Mouse (Mus musculus): ENCODE measurements around the gene Tab1. TPM values are rescaled to one million over a fixed set of nuclear protein-coding genes. Genes with fewer than 3 reads are reported as not detected.

Gene Tab1
- polyA plus RNA-seq, 1 experiment from 2014 or later: 52.4 TPM

DNA sequence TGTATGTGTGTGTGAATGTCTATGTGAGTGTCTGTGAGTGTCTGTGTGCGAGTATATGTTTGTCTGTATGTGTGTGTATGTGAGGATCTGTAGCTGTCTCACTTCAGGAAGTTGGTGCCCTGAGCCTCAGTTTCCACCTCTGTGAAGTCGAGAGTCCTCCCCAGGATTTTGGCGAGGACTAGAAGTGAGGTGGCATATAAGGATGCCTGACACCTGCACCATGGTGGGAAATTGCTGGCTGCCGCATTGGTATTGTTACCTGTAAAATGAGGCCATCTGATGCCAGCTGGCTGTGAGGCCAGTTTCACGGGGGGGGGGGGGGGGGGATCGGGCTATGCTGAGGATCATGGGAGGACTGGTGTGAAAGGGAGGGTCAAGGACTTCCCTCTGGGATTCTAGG lies 42.8 kb downstream of the Tab1 start:
- H3K4me1 ChIP-seq: peaks cover 46% of the 10 kb centered on the region
- H3K4me3 ChIP-seq: no peak overlapping the region
- no peak for DNase-seq (ENCODE audit: low spot score)

GRCm38 (mm10) chr15:80181561-80181960 lies 48.6 kb downstream of the Tab1 start:
- Histone ChIP-seq H3K4me1 (no peaks in the 10 kb centered on the region), H3K27me3 (ENCODE audit: low read depth, poor library complexity, severe bottlenecking) (no peaks in the 10 kb centered on the region), H3K36me3 (peaks cover 21% of the 10 kb centered on the region), H3K9me3 (replicated peaks) (no peaks in the 10 kb centered on the region), H3K27ac (no peak overlapping the region), H3K4me3 (no peak overlapping the region)
- no peak for DNase-seq (ENCODE audit: low spot score)
- WGBS: 91% methylated on average over 7 of the region's 7 CpGs

More for the DNA sequence above, 42.8 kb downstream of the Tab1 start:
- Histone ChIP-seq H3K27me3 (ENCODE audit: low read depth, poor library complexity, severe bottlenecking) (peaks cover 14% of the 10 kb centered on the region), H3K27ac (no peak overlapping the region), H3K9me3 (replicated peaks) (no peaks in the 10 kb centered on the region), H3K36me3 (0 out of 2 replicates have a peak, but pooled peaks cover 2% of the 10 kb centered on the region)
- WGBS: 74% methylated on average over 5 of the region's 6 CpGs

- Histone ChIP-seq H3K9me3 (replicated peaks) (no peaks in the 10 kb centered on the region), H3K36me3 (peaks cover 21% of the 10 kb centered on the region), H3K4me3 (no peak overlapping the region), H3K27me3 (ENCODE audit: low read depth, poor library complexity, severe bottlenecking) (no peaks in the 10 kb centered on the region), H3K4me1 (no peaks in the 10 kb centered on the region), H3K27ac (no peak overlapping the region)
- DNase-seq (ENCODE audit: low spot score): no peak
- 95% methylated on average over 4 of the region's 4 CpGs for WGBS
Measured at GRCm38 (mm10) chr15:80182072-80182700, 49.3 kb downstream of the Tab1 start.

DNA sequence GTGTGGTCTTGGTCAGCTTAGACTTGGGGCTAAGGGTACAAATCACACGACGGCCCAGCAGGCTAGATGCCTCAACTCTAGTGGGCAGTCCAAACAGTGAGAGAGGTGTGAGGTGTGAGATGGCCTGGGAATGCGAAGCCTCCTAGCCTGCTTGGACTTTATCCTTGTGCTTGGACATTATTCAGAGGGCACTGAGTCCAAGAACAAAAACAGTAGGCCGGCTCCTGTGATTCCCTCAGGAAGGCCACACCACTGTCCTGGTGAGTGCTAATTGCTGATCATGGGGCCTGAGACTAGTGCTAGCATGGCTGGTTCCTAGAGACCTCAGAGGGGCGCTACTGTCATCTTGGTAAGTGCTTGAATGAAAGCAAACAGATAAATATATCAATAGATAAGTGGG lies 56.0 kb downstream of the Tab1 start:
- DNase-seq (ENCODE audit: low spot score): no peak
- Histone ChIP-seq H3K27me3 (ENCODE audit: low read depth, poor library complexity, severe bottlenecking) (no peaks in the 10 kb centered on the region), H3K9me3 (replicated peaks) (no peaks in the 10 kb centered on the region), H3K4me3 (no peak overlapping the region), H3K27ac (no peak overlapping the region), H3K4me1 (peaks cover 9% of the 10 kb centered on the region; the same call in 1 of the 2 replicates), H3K36me3 (no peaks in the 10 kb centered on the region)
- 83% methylated on average over 5 of the region's 5 CpGs for WGBS

DNA sequence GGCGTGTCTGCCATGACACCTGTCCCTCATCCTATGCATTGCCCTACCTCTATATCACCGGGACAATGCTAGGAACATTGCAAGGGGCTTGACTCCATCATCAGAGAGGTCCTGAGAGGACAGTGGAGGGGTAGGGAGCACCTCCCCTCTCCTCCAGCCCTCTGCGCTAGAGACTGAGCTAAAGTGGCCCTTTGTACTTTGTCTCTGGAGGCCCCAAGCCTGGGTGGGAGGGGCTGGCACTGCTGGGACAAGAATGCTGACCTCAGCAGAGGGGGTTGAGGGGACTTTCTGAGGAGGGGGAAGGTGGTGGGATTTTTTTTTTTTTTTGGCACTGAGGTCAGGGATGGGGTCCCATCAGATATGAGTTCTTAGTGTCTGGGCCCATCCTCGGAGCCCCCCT lies 57.1 kb downstream of the Tab1 start:
- Histone ChIP-seq H3K4me3 (no peak overlapping the region), H3K36me3 (no peaks in the 10 kb centered on the region), H3K27ac (no peak overlapping the region), H3K9me3 (replicated peaks) (no peaks in the 10 kb centered on the region), H3K4me1 (peaks cover 9% of the 10 kb centered on the region; the same call in 1 of the 2 replicates), H3K27me3 (ENCODE audit: low read depth, poor library complexity, severe bottlenecking) (no peaks in the 10 kb centered on the region)
- DNase-seq (ENCODE audit: low spot score): no peak
- WGBS: 84% methylated on average over 4 of the region's 4 CpGs

DNA sequence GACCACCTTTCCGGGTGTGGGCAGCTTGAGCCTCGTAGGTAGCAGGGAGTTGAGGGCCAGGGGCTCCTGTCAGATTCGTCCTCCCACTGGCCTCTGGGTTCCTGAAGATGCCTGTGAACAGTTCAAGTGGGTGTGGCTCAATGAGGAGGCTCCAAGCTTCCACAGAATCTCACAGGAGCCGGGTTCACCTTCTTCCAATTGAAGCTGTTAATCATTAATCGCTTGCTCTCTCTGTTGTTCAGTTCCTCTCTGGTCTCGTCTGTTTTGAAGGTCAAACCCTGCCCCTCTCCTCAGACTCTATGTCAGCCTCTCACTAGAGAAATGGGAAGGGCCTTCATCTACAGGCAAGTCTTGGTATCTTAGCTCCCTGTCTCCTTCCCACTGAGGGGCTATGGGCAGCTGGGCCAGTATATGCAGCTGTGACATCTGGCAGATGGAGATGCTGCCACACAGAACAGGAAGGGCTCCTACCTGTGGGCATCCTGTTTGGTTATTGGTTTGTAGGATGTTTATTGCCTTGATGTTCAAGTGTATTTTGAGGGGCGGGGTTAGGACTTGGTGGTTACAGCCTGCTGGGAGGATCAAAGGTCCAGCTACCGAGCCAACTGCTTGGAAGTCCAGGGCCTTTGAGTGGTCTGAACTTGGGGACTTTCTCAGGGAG lies 58.8 kb downstream of the Tab1 start:
- DNase-seq (ENCODE audit: low spot score): no peak
- no peak overlapping the region for H3K27ac ChIP-seq
- no peak overlapping the region for H3K4me3 ChIP-seq
- WGBS: 76% methylated on average over 8 of the region's 8 CpGs
- H3K27me3 ChIP-seq (ENCODE audit: low read depth, poor library complexity, severe bottlenecking): no peaks in the 10 kb centered on the region
- H3K9me3 ChIP-seq (replicated peaks): no peaks in the 10 kb centered on the region
- no peaks in the 10 kb centered on the region for H3K36me3 ChIP-seq
- H3K4me1 ChIP-seq: peaks cover 9% of the 10 kb centered on the region; the same call in 1 of the 2 replicates

DNA sequence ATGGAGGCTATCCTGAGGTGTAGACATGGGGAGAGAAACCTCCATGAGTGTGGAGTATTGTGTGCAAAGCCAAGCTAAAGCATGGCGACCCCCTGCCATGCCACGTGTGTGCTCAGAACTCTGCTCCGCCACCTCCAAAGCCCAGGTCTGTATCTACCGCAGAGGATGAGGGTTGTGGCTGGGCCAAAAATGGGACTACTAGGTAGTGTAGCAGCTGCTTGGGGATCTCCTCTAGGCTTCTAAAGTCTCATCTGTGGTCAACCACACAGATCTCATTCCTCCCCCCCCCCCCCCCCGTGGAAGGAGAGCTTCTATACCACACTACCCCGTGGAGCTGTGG lies 59.3 kb downstream of the Tab1 start:
- DNase-seq (ENCODE audit: low spot score): no peak
- Histone ChIP-seq H3K4me1 (peaks cover 9% of the 10 kb centered on the region; the same call in 1 of the 2 replicates), H3K27ac (no peak overlapping the region), H3K9me3 (replicated peaks) (no peaks in the 10 kb centered on the region), H3K36me3 (no peaks in the 10 kb centered on the region), H3K4me3 (no peak overlapping the region), H3K27me3 (ENCODE audit: low read depth, poor library complexity, severe bottlenecking) (no peaks in the 10 kb centered on the region)
- WGBS: 94% methylated on average over 6 of the region's 6 CpGs

DNA sequence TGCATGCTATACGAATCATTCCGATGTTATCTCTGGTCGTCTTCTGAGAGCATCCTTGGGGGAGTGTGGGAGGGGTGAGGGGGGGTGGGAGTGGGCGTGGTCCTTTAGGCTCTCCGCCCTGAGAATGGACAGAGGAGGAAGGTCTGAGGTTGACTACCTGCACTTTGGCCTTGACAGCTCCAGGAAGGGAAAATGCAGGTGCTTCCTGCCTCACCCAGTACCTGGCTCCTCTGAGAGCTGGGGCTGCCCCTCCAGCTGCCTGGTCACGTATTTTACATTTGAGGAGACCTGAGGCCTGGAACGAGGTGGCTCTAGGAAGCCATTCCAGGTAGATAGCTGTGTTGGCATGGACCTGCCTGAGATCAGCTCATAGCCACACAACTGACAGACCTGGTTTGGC lies 59.9 kb downstream of the Tab1 start:
- no peak overlapping the region for H3K27ac ChIP-seq
- H3K9me3 ChIP-seq (replicated peaks): no peaks in the 10 kb centered on the region
- no peaks in the 10 kb centered on the region for H3K36me3 ChIP-seq
- 89% methylated on average over 7 of the region's 7 CpGs for WGBS
- no peaks in the 10 kb centered on the region for H3K27me3 ChIP-seq (ENCODE audit: low read depth, poor library complexity, severe bottlenecking)
- H3K4me3 ChIP-seq: no peak overlapping the region
- H3K4me1 ChIP-seq: peaks cover 9% of the 10 kb centered on the region; the same call in 1 of the 2 replicates
- DNase-seq (ENCODE audit: low spot score): no peak

GRCm38 (mm10) chr15:80199556-80199955 lies 66.6 kb downstream of the Tab1 start:
- Histone ChIP-seq H3K9me3 (replicated peaks) (no peaks in the 10 kb centered on the region), H3K4me3 (no peak overlapping the region), H3K36me3 (no peaks in the 10 kb centered on the region), H3K4me1 (no peaks in the 10 kb centered on the region), H3K27ac (no peak overlapping the region), H3K27me3 (ENCODE audit: low read depth, poor library complexity, severe bottlenecking) (no peaks in the 10 kb centered on the region)
- WGBS: 95% methylated on average over 2 of the region's 2 CpGs
- no peak for DNase-seq (ENCODE audit: low spot score)

DNA sequence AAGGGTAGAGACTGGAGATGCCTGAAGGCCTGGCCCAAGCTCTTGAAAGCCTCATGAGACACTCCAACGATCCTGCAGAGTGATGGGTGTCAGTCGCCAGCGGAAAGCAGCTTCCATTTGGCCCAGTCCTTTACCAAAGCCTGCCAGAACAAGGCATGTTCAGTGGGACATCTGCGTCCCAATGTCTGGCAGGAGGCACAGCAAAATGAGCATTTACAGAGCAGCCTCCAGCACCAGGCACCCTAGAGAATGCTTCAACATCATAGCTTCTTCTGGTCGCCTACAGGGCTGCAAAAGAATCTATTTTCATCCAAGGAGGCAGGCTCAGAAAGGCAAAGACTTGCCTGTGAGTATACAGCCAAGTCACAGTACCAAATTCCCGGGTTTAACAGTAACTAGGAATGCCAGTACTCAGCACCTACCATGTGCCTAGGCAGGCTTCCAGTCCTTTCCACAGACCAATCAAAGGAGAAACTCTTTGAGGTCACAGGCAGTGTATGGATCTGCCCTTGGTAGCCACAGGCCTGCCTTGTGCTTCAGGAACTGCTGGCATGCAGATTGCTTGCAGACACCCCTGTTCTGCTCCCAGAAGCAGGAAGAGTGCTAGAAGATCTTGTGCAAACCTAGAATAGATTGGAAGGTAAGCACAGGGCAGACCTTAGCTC lies 69.3 kb downstream of the Tab1 start:
- H3K9me3 ChIP-seq (replicated peaks): no peaks in the 10 kb centered on the region
- no peak overlapping the region for H3K27ac ChIP-seq
- WGBS: 84% methylated on average over 6 of the region's 6 CpGs
- no peaks in the 10 kb centered on the region for H3K4me1 ChIP-seq
- H3K36me3 ChIP-seq: no peaks in the 10 kb centered on the region
- H3K27me3 ChIP-seq (ENCODE audit: low read depth, poor library complexity, severe bottlenecking): no peaks in the 10 kb centered on the region
- no peak overlapping the region for H3K4me3 ChIP-seq
- DNase-seq (ENCODE audit: low spot score): no peak

GRCm38 (mm10) chr15:80203406-80203805 lies 70.5 kb downstream of the Tab1 start:
- no peaks in the 10 kb centered on the region for H3K36me3 ChIP-seq
- peak; percentile 79 for DNase-seq (ENCODE audit: low spot score)
- H3K4me1 ChIP-seq: no peaks in the 10 kb centered on the region
- no peaks in the 10 kb centered on the region for H3K9me3 ChIP-seq (replicated peaks)
- no peaks in the 10 kb centered on the region for H3K27me3 ChIP-seq (ENCODE audit: low read depth, poor library complexity, severe bottlenecking)
- no peak overlapping the region for H3K4me3 ChIP-seq
- no peak overlapping the region for H3K27ac ChIP-seq
- WGBS: 34% methylated on average over 4 of the region's 4 CpGs

- Histone ChIP-seq H3K4me3 (no peak overlapping the region), H3K9me3 (replicated peaks) (no peaks in the 10 kb centered on the region), H3K4me1 (no peaks in the 10 kb centered on the region), H3K27ac (no peak overlapping the region), H3K27me3 (ENCODE audit: low read depth, poor library complexity, severe bottlenecking) (no peaks in the 10 kb centered on the region), H3K36me3 (peaks cover 5% of the 10 kb centered on the region)
- no peak for DNase-seq (ENCODE audit: low spot score)
- 91% methylated on average over 3 of the region's 3 CpGs for WGBS
Measured at GRCm38 (mm10) chr15:80206057-80206565, 73.2 kb downstream of the Tab1 start.

- H3K27ac ChIP-seq: no peak overlapping the region
- H3K4me1 ChIP-seq: no peaks in the 10 kb centered on the region
- no peaks in the 10 kb centered on the region for H3K9me3 ChIP-seq (replicated peaks)
- DNase-seq (ENCODE audit: low spot score): no peak
- H3K36me3 ChIP-seq: peaks cover 28% of the 10 kb centered on the region
- 30% methylated on average over 4 of the region's 4 CpGs for WGBS
- no peak overlapping the region for H3K4me3 ChIP-seq
- H3K27me3 ChIP-seq (ENCODE audit: low read depth, poor library complexity, severe bottlenecking): no peaks in the 10 kb centered on the region
Measured at GRCm38 (mm10) chr15:80208446-80208845, 75.5 kb downstream of the Tab1 start.
